Mouse (Mus musculus) ES-E14 (cell line): ENCODE measurements around the gene Zc3h7a.

Experiments used
- HCFC1 ChIP-seq: IDR thresholded peaks from 2 replicates; pipeline ENCODE4 v1.6.1; 2012; ENCODE audit warnings: low read length, inconsistent platforms, borderline replicate concordance; ENCODE audit not compliant: insufficient read depth
- MAFK ChIP-seq: IDR thresholded peaks from 2 replicates; pipeline ENCODE4 v1.6.1; 2014; ENCODE audit warnings: mild to moderate bottlenecking, low read depth, low read length, inconsistent platforms; ENCODE audit not compliant: insufficient read depth
- ZC3H11A ChIP-seq: IDR thresholded peaks from 2 replicates; pipeline ENCODE4 v1.6.1; 2012; ENCODE audit warnings: low read depth, mild to moderate bottlenecking, inconsistent platforms, low read length, borderline replicate concordance
- ZNF384 ChIP-seq: IDR thresholded peaks from 2 replicates; pipeline ENCODE4 v1.6.1; 2012; ENCODE audit warnings: low read depth, low read length, inconsistent platforms

- TF ChIP-seq ZC3H11A: no peak
- peak; percentile 60; the same call in 1 of the 2 replicates for TF ChIP-seq ZNF384
- TF ChIP-seq MAFK: no peak
- no peak for TF ChIP-seq HCFC1
Observed at GRCm38 (mm10) chr16:11200247-11200646, 24.1 kb upstream of the Zc3h7a start.
